Comparison of ENCODE assay signal across 14 mouse cellular contexts in the genomic region with DNA sequence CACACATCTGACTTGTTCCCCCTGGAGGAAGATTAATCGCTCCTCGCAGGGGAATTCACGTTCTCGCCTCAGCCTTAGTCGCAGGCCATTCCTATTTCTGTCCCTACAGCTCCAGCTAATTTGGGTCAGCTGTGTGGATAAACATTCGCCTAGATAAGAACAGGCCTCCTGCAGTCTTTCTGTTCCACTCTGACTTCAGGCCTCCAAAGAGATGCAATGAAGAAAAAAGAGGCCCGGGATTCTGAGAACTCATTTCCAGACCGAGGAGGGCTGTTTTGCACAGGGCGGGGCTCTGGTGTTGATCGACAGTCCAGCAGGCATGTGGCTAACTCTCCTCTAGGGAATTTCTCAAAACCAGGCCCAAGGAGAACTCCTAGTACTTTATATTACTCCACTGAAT. TPM values are rescaled to one million over a fixed set of nuclear protein-coding genes. Genes with fewer than 3 reads are reported as not detected.
DNase-seq lines count a peak whose midpoint lies in the region; ATAC-seq and TF ChIP-seq lines count a peak whose summit lies in the region.
"Had no signal": no experiment of that assay in that cellular context is flagged by ENCODE, and none has a peak within 500 bp of the region (broad histone marks: within the 10 kb centered on the region; RNA-seq: fewer than 3 reads in every experiment).

No protein-coding gene starts in this region.

- H3K27me3 ChIP-seq in lung, embryonic 14.5 days (ENCODE audit: insufficient read depth, low read length) = no peaks in the 10 kb centered on the region
- no peaks in the 10 kb centered on the region for H3K27me3 ChIP-seq in heart, adult 2 months (ENCODE audit: control insufficient read depth, insufficient read depth, low read length)
- no peaks in the 10 kb centered on the region for H3K27me3 ChIP-seq in limb, embryonic 10.5 days (ENCODE audit: low read depth, poor library complexity, severe bottlenecking)

- DNase-seq in embryo, embryonic 10.5 days (ENCODE audit: low spot score) = peak; percentile 37
- no peak for DNase-seq in embryo, embryonic 10 days (ENCODE audit: low spot score)
- peak; percentile 43 for DNase-seq in lung, embryonic 14.5 days
- no peak for DNase-seq in lung, postnatal 4 days
- DNase-seq in heart, adult 2 months = peak in 1 of 2 experiments; percentile 58
- DNase-seq in limb, embryonic 10.5 days (ENCODE audit: low spot score) = peak; percentile 36
- no peak for DNase-seq in left cerebral cortex, postnatal 4 days
- no peak for DNase-seq in ovary, postnatal 14 days (ENCODE audit: low spot score)
- DNase-seq: adrenal gland, postnatal 25 days; cerebellum, adult 9-10 months; retina, postnatal 1 day had no signal

- intact Hi-C loops in heart, adult 2 months (cut with DNase I) = no loop called here
- intact Hi-C loops in left cerebral cortex, postnatal 4 days (cut with DNase I) = no loop called here

- TF ChIP-seq EP300 in heart, adult 2 months (IDR thresholded peaks at IDR 0.05; ENCODE audit: insufficient read depth, low read depth, low read length) = no peak

- H3K27ac ChIP-seq in lung, embryonic 14.5 days (ENCODE audit: low read depth) = no peak overlapping the region
- peak overlapping the region; percentile 69 for H3K27ac ChIP-seq in heart, adult 2 months
- H3K27ac ChIP-seq in limb, embryonic 10.5 days = 0 out of 2 replicates have a peak overlapping the region, but pooled peaks have one; percentile 30
- H3K27ac ChIP-seq: layer of hippocampus, adult 2 months; macrophage had no signal

- 0 out of 2 replicates have a peak, but pooled peaks have one; percentile 8 for TF ChIP-seq POLR2A in heart, adult 2 months (IDR thresholded peaks at IDR 0.05; ENCODE audit: insufficient read depth, low read depth, low read length)

- H3K36me3 ChIP-seq in lung, embryonic 14.5 days (ENCODE audit: insufficient read depth) = no peaks in the 10 kb centered on the region
- peaks cover 27% of the 10 kb centered on the region for H3K36me3 ChIP-seq in heart, adult 2 months (ENCODE audit: control insufficient read depth, insufficient read depth, low read length)
- no peaks in the 10 kb centered on the region for H3K36me3 ChIP-seq in limb, embryonic 10.5 days

- no peak overlapping the region for H3K9ac ChIP-seq in lung, embryonic 14.5 days
- no peak overlapping the region for H3K9ac ChIP-seq in heart, adult 2 months (ENCODE audit: low read depth, low read length)

- no peak overlapping the region for H3K4me3 ChIP-seq in lung, embryonic 14.5 days (ENCODE audit: low read depth, low read length)
- no peak overlapping the region for H3K4me3 ChIP-seq in heart, adult 2 months
- no peak overlapping the region for H3K4me3 ChIP-seq in limb, embryonic 10.5 days
- H3K4me3 ChIP-seq: layer of hippocampus, adult 2 months had no signal

- no peak overlapping the region for H3K4me2 ChIP-seq in lung, embryonic 14.5 days

- H3K4me1 ChIP-seq in lung, embryonic 14.5 days (ENCODE audit: insufficient read depth) = no peaks in the 10 kb centered on the region
- H3K4me1 ChIP-seq in heart, adult 2 months (ENCODE audit: control insufficient read depth, insufficient read depth, low read length) = peaks cover 5% of the 10 kb centered on the region; the same call in 1 of the 2 replicates
- H3K4me1 ChIP-seq in limb, embryonic 10.5 days = peaks cover 6% of the 10 kb centered on the region

- H3K9me3 ChIP-seq in lung, embryonic 14.5 days (ENCODE audit: low read depth, low read length) = no peaks in the 10 kb centered on the region
- no peaks in the 10 kb centered on the region for H3K9me3 ChIP-seq in limb, embryonic 10.5 days (replicated peaks)

- no peak for TF ChIP-seq CTCF in lung, embryonic 14.5 days (IDR thresholded peaks at IDR 0.05; ENCODE audit: low read depth)
- no peak for TF ChIP-seq CTCF in heart, adult 2 months (IDR thresholded peaks at IDR 0.05)

- 21% methylated on average over 10 of the region's 10 CpGs for WGBS in lung, embryonic 14.5 days
- WGBS in heart, adult 2 months = 12% methylated on average over 10 of the region's 10 CpGs
- WGBS in limb, embryonic 10.5 days = 49% methylated on average over 10 of the region's 10 CpGs

- H3K79me2 ChIP-seq in heart, adult 2 months (replicated peaks; ENCODE audit: control insufficient read depth, insufficient read depth, low read length) = no peaks in the 10 kb centered on the region; the same call in 1 of the 2 replicates

- ATAC-seq in lung, embryonic 14.5 days (ENCODE audit: insufficient read depth) = no peak

RNA-seq across cellular contexts. Expression of a gene that starts 43.0 kb away (rescaled TPM):
- polyA plus RNA-seq in lung, embryonic 14.5 days (2014; fragmentation: Nextera tagmentation; extraction: Ambion mirVana) = 24.1 and 26.5 TPM in 2 replicates
- total RNA-seq in heart, adult 2 months (2021) = 10 to 100 TPM; 82.5 to 87.1 TPM
- polyA plus RNA-seq in heart, adult 2 months (2012; rRNA removed) = 30.6 and 37.7 TPM in 2 replicates
- polyA plus RNA-seq in limb, embryonic 10.5 days (2016; fragmentation: Nextera tagmentation; extraction: Ambion mirVana) = 0.08 and 0.38 TPM in 2 replicates
- 1 to 10 TPM in 1 of 2 experiments, under 1 TPM in 1; 0.38 to 1.0 TPM for total RNA-seq in left cerebral cortex, postnatal 4 days (2021)
- total RNA-seq: MEL had no signal
- polyA plus RNA-seq: macrophage had no signal

Comparison
In these comparisons a context has a peak if more than half of its experiments do, and no peak if none do; other contexts are left out.
1. DNase-seq: peak in embryo, embryonic 10.5 days (single experiment), lung, embryonic 14.5 days (single experiment) and limb, embryonic 10.5 days (single experiment); none in embryo, embryonic 10 days (single experiment), lung, postnatal 4 days (0 of 2), left cerebral cortex, postnatal 4 days (single experiment) and ovary, postnatal 14 days (single experiment).
2. RNA of a gene that starts 43.0 kb away (polyA plus RNA-seq): 30.6 to 37.7 TPM in heart, adult 2 months and 24.1 to 26.5 TPM in lung, embryonic 14.5 days; 0.08 to 0.38 TPM in limb, embryonic 10.5 days; every median in the first group is over 10 times any median in the second.